Mouse (Mus musculus) left cerebral cortex, adult 18-20 months (tissue): Measurements from ENCODE around the gene Slc26a10. TPM values are rescaled to one million over a fixed set of nuclear protein-coding genes. Genes with fewer than 3 reads are reported as not detected.

Source experiments
- DNase-seq, 2 experiments: peaks; one replicate each; pipeline ENCODE4 v3.0.0; 2021 to 2022; ENCODE audit warnings: low spot score in 2 of 2, mixed read lengths in 1 of 2
- long read RNA-seq, 2 experiments: library from polyadenylated mRNA; stranded (forward); transcript quantifications; one replicate each; pipeline ENCODE4 v2.0.0; 2021
- total RNA-seq, 2 experiments: library from RNA; stranded (reverse); gene quantifications; 2 replicates each; pipeline ENCODE4 v1.2.3; 2021

The Slc26a10 gene
- 1 to 10 TPM; 4.3 to 4.6 TPM for total RNA-seq
- long read RNA-seq, experiment 1, partial matches to known transcripts, result 0 of 1 reads
- long read RNA-seq, experiment 1, other reads (novel, unspliced or antisense), result 1 of 1 reads
- long read RNA-seq, experiment 2, partial matches to known transcripts, result 1 of 2 reads
- long read RNA-seq, experiment 2, other reads (novel, unspliced or antisense), result 1 of 2 reads

- DNase-seq, result peak in 1 of 2 experiments; percentile 76
Observed at GRCm38 (mm10) chr10:127179871-127180694, at the start of gene Slc26a10. Slc26a10 (minus strand) TSS chr10:127180645.

GRCm38 (mm10) chr10:127228897-127229296, 48.5 kb upstream of the Slc26a10 start:
- peak in 1 of 2 experiments; percentile 57 for DNase-seq

- DNase-seq, result no peak
Observed at GRCm38 (mm10) chr10:127227163-127227562, 46.7 kb upstream of the Slc26a10 start.

- DNase-seq, result no peak
Observed at GRCm38 (mm10) chr10:127226318-127226895, 46.0 kb upstream of the Slc26a10 start.

- peak; percentile 43 to 70 for DNase-seq
Observed at GRCm38 (mm10) chr10:127225732-127226131, 45.3 kb upstream of the Slc26a10 start.

- no peak for DNase-seq
Observed at GRCm38 (mm10) chr10:127225213-127225612, 44.8 kb upstream of the Slc26a10 start.

GRCm38 (mm10) chr10:127218339-127218738, 37.9 kb upstream of the Slc26a10 start:
- no peak for DNase-seq

GRCm38 (mm10) chr10:127217177-127217576, 36.7 kb upstream of the Slc26a10 start:
- DNase-seq, result no peak

GRCm38 (mm10) chr10:127216456-127216855, 36.0 kb upstream of the Slc26a10 start:
- DNase-seq, result peak; percentile 58 to 73

GRCm38 (mm10) chr10:127214422-127214803, 34.0 kb upstream of the Slc26a10 start:
- no peak for DNase-seq

GRCm38 (mm10) chr10:127213704-127214421, 33.4 kb upstream of the Slc26a10 start:
- DNase-seq, result no peak

- no peak for DNase-seq
Observed at GRCm38 (mm10) chr10:127213272-127213671, 32.8 kb upstream of the Slc26a10 start.

GRCm38 (mm10) chr10:127211414-127211854, 31.0 kb upstream of the Slc26a10 start, which contains the start of gene Pip4k2c:
Pip4k2c (minus strand) TSS chr10:127211585.
- DNase-seq, result peak; percentile 91 to 95

GRCm38 (mm10) chr10:127210961-127211405, 30.5 kb upstream of the Slc26a10 start:
- DNase-seq, result no peak

- no peak for DNase-seq
Observed at GRCm38 (mm10) chr10:127209928-127210570, 29.6 kb upstream of the Slc26a10 start.

- DNase-seq, result peak in 1 of 2 experiments; percentile 73
Observed at GRCm38 (mm10) chr10:127208921-127209320, 28.5 kb upstream of the Slc26a10 start.

GRCm38 (mm10) chr10:127205373-127205772, 24.9 kb upstream of the Slc26a10 start:
- DNase-seq, result no peak

- DNase-seq, result no peak
Observed at GRCm38 (mm10) chr10:127204589-127204988, 24.1 kb upstream of the Slc26a10 start.

- no peak for DNase-seq
Observed at GRCm38 (mm10) chr10:127203106-127203505, 22.7 kb upstream of the Slc26a10 start.

GRCm38 (mm10) chr10:127200279-127200678, 19.8 kb upstream of the Slc26a10 start:
- no peak for DNase-seq

GRCm38 (mm10) chr10:127199474-127199873, 19.0 kb upstream of the Slc26a10 start:
- no peak for DNase-seq
